Mouse (Mus musculus) regulatory T cell (primary cell): Measurements from ENCODE around the gene Folr1.

ENCODE experiments used
- in situ Hi-C: fragments of 300-600 bp; cut with MboI, MseI; formaldehyde crosslinking; loops from one replicate; pipeline ENCODE4 v1.15.1; 2025; ENCODE audit warnings: high pct_unique_total_duplicates

Folr1 gene

DNA sequence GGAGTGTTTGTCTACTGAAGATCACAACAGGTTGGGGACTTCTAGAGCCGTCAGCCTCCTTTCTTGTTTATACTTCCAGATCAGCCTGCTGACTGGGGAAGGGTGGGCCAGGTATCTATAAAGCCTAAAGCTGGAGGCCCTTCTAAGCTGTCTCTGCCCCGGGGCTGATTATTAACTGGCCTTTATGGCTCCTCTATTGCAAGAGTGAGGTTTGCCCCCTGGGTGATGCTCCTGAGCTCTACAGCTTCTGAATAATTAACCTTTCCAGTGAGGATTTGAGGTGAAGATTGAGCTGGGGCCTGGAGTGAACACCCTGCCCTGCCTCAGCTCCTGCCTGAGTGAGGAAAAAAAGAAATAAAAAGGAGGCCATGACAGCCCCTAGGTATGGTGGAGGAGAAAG is at the start of gene Folr1:
TSS of gene Folr1 (minus strand) at position 160 of the 400 bp plus-strand sequence.
- in situ Hi-C loops = no loop called here

DNA sequence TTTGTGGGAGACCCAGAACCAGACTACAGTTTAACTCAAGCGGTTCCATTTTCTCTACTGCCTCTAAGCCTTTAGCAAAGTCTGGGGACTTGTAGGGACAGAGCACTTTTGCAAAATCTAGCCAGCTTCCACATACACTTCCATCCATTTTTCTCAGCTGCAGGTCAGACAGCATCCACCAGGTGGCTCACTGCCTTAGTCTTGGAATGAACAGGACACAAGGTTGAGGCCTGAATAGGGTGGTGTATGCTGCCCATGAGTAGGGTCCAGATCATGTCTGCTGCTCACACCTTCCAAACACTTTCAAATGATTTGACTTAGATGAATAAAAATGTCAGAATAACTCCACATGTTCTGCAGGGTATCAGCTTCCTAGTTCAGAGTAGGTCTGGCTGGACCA is 47.5 kb upstream of the Folr1 start:
- in situ Hi-C loops = no loop called here

DNA sequence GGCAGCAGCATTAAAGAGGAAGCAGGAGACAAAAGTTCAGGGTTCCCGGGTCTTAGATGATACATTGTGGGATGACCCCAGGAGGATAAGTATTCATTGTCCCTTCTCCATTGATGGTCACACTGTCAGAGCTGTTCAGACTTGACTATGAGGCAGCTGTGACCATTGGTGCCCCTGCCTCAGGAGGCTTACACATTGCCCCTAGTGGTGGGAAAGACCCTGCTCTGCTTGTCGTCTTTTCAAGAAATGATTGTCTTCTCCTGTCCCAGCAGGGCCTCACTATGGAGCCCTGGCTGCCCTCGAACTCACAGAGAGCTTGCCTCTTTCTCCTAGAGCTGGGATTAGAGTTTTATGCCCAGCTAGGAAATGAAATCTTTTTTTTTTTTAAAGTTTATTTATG is 41.4 kb upstream of the Folr1 start:
- in situ Hi-C loops = no loop called here

DNA sequence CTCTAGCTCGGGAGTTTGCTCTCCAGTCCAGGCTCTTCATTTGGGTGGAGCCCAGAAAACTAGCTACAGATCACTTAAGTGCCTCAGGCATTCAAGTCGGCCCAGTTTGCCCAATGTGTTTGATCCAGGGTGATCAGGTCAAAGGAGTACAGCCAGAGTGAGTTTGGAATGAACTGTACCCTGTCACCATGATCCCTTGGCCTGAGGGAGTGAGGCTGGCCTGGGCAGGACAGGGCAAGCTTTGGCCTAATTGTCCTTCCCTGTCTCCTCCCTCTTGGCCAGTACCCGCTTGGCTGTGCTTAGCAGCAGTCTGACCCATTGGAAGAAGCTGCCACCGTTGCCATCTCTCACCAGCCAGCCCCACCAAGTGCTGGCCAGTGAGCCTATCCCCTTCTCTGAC is 39.5 kb upstream of the Folr1 start:
- in situ Hi-C loops = no loop called here

DNA sequence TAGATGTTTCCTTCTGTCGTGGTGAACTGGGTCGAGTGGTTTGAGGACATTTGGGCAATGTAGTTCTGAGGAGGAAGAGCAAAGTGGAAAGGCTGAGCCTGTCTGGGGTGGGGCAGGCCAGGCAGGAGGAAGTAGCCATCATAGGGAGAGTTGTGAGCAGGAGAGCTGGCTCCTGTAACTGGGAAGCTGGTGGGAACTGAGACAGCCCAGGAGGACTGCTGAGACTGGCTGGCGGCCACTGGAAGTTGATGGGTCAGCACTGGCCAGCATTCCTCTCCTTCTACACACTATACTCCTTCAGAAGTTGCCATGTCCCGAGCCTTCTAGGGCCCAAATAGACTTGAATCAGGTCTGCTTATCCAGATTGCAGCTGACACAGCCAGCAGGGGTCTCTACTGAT is 37.8 kb upstream of the Folr1 start:
- in situ Hi-C loops = no loop called here

DNA sequence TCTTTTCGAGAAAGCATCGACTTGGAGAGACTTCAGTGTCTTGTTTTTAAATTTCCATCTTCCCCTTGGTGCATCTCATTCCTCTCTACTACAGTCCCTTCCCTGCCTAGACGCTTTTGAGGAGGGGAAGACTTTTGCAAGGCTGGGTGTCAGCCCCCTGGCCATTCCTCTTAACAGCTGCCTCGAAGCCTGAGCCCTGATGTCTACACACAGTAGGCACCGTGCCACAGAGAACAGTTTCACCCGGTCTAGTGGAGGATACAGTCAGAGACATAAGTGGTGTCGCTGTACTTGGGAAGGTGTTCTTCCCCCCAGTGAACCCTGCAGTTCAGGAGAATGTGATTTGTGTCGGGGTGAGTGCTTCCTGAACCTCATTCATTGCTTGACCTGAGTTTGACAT is 36.1 kb upstream of the Folr1 start:
- in situ Hi-C loops = no loop called here

DNA sequence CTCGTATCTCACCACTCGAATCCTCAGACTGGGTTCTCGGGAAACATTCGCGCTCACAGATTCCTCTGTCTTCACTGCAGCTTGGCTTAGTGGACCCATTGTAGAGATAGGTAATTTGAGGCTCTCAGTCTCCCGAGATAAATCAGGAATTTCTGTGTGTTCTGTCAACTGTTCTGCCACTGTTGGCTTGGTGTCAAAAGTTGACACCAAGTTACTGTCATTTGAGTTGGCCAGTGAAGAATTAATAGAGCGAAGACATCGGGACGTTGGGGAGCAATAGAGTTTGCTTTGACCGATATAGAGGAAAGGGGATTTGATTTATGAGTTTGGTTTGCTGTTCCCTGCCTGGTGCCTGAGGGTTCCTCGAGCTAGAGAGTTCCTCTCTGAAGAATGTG is 35.7 kb upstream of the Folr1 start, which contains the start of gene Tomt:
TSS of gene Tomt (minus strand) at position 73 of the 395 bp plus-strand sequence.
- in situ Hi-C loops = no loop called here

DNA sequence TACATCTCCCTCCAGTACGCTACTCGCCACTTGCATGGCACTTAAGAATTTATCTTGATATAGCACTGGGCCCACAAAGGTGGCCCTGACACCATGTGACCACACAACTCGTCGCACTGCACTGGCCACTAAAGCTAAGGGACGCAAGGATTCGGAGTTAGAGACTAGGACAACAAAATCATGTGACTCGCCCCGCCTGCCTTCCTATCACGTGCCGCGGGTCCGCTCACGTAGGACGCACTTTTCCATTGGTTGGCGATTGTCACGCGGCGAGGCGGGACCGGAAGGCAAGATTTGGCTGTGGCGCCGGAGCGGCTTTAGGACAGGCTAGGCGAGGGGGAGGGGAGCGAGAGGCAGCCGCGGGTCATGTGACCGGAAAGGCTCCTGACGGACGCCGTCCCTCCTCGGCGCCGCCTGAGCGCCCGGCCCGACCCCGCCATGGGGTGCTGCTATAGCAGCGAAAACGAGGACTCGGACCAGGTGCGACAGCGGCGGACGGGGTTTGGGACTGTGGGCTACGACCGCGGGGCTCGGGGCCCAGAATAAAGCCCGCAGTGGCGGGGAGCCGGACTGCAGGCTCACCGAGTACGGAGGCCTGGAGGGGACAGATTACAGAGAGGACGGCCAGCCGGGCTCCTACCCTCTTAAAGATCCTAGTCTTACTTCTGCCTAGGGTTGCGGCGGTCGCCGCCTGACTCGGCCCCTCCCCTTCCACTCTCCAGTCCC is 35.1 kb upstream of the Folr1 start, which contains the start of gene Lamtor1:
TSS of gene Lamtor1 (plus strand) at position 344 of the 726 bp plus-strand sequence.
- in situ Hi-C loops = no loop called here

DNA sequence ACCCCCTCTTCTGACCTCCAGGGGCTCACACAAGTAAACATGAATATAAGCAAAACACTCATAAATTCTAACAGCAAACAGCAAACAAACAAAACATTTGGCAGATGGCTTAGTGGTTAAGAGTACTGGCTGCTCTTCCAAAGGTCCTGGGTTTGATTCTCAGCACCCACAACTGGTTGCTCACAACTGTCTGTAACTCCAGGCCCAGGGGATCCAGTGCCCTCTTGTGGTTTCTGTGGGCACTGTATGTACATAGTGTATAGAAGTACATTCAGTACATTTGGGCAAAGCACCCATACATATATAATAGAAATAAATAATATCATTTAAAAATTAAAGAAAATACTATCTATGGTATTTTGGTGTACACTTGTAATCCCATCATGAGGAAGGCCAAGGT is 32.3 kb upstream of the Folr1 start:
- in situ Hi-C loops = no loop called here

DNA sequence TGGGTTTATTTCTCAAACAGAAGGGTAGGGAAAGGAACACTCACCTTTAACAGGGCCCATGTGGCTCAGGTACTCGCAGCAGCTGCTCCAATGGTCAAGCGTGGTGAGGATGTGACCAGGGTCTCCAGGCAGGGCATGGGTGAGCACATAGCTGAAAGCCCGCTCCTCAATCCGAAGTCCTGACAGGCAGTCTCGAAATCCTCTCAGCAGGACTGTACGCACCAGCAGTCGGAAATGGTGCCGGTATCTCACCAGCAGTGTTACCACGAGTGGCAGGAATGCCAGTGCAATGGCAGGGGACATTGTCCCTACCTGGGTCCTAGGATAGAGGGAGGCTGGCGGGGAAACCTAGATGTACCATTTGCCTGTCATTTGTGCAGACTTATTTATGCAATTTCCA is 31.4 kb upstream of the Folr1 start:
- in situ Hi-C loops = no loop called here

DNA sequence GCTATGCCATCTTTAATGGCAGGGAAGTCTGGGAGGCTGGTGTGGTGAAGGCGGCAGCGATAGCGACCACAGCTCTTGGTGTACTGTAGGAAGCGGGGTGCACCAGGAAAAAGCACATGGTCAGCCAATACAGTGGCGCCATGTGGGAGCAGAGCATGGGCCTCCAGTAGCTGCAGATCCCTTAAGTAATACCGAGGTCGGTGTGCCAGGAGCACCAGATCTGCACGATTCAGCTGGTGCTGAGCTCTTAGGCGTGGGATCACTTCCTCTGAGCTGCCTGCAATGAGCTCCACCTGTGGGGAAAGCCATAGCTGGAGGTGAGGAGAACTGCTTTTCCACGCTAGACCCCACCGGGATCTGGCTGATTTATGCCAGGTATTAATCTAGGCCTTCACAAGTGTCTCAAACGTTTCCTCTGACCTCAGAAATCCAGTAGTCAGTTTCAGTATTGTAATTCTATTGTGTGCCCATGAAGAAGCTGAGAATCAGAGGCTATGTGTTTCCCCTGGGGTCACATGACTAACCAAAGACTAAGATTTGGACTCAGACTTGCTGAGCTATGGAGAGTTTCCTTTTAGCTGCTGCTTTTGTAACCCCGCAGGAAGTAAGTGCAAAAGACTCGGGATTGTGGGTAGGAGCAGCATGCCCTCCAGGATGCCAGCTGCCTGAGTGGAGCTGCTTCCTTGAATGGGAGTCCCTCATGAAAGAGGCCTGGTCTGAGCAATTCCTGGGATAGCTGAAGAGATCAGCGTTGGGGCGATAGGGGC is 29.9 kb upstream of the Folr1 start:
- in situ Hi-C loops = no loop called here

DNA sequence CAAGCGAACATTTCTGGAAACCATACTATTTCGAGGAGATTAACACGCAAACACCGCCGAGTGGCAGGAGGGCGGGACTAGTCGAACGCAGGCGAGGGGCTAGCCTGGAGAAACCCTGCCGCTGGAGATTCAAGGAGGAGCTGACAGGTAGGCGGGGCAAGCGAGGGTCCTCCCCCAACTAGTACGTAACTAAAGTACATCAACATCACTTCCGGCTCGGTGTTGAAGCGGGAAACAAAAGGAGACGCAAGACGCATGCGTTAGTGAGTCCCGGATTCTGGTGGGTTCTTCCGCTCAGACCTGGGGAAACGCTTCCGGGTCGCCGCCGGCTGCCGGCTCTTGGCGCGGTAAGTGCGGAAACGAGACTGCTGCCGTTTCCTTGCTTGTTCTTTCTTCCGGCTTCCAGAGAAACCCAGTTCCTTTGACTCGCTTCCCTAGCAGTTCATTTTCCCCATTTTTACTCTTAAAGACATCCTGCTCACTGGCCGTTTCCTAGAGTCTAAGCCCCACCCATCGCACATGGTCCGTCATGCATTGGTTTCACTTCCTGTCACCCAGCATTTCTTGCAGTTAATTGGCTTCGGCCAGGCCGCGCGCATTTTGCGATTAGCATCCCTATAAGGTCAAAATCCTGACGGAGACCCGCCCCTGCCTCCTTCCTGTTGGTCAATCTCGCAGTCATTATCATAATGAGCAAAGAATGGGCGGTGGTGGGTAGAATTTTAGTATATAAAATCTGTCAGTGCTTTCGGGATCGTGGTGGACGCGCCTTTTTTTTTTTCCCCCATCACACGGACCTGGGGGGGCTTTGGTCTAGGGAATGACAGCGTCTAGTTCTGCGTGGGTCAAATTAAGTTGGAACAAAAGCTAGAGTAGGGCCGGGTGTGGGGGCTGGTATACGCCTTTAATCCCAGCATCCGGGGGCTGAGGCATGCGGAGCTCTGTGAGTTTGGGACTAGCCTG is 25.8 kb upstream of the Folr1 start:
- in situ Hi-C loops = loop anchor here (5.0 kb wide), 1 partner anchor 36 kb away; the partner anchor contains the start of genes Lrrc51 and Numa1

DNA sequence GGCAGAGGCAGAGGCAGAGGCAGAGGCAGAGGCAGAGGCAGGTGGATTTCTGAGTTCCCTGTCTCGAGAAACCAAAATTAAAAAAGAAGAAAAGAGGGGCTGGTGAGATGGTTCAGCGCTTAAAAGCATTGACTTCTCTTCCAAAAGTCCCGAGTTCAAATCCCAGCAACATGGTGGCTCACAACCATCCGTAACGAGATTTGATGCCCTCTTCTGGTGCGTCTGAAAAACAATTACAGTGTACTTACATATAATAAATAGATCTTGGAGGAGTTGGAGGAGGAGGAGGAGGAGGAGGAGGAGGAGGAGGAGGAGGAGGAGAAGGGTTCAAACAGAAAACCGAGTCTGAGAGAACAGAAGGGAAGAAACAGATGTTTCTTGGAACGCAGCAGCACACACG is 25.1 kb upstream of the Folr1 start:
- in situ Hi-C loops = loop anchor here (5.0 kb wide), 1 partner anchor 37 kb away; the partner anchor contains the start of genes Lrrc51 and Numa1

DNA sequence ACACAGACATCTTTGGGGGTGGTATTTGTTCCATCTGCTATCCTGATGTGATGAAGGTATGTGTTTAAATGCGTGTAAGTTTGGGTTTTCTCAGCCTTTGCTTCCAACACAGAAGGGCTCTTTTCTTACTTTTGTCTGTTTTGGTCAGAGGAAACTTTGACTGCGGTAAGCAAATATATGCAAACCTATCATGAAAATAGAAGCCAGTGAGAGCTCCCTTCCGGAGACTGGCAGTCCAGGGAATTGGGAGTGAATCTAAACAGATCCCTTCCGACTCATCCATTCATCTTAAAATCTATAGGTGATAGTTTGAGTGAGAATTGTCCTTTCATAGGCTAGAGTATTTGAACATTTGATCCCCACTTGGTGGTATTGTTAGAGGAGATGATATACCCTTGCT is 17.9 kb upstream of the Folr1 start:
- in situ Hi-C loops = no loop called here

DNA sequence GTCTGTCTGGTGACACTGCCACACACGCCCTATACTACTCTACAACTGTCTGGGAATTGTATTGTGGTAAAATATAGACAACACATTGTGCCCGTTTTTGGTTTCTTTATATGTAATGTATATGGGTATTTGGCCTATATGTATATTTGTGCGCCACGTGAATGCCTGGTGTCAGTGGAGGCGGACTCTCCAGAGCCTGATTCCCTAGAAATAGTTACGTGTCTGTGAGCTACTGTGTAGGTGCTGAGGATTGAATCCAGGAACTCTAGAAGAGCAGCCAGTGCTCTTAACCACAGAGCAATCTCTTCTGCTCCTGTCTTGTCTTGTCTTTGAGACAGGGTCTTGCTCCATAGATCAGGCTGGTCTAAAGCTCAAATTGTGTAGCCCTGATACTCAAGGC is 15.7 kb upstream of the Folr1 start:
- in situ Hi-C loops = no loop called here

DNA sequence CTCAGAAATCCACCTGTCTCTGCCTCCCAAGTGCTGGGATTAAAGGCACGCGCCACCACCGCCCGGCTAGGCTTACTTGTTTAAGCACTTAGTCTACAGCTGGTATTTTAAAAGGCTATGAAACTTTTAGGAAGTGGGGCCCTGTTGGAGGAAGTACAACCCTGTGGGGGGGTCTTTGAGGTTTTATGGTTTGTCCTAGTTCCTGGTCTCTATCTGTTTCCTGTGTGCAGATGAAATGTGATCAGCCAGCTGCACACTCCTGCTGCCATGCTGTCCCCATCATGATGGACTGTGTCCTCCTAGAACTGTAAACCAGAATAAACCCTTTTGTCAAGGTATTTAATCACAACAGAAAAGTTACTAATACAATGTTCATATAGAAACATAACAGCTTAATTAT is 13.6 kb upstream of the Folr1 start:
- in situ Hi-C loops = no loop called here

DNA sequence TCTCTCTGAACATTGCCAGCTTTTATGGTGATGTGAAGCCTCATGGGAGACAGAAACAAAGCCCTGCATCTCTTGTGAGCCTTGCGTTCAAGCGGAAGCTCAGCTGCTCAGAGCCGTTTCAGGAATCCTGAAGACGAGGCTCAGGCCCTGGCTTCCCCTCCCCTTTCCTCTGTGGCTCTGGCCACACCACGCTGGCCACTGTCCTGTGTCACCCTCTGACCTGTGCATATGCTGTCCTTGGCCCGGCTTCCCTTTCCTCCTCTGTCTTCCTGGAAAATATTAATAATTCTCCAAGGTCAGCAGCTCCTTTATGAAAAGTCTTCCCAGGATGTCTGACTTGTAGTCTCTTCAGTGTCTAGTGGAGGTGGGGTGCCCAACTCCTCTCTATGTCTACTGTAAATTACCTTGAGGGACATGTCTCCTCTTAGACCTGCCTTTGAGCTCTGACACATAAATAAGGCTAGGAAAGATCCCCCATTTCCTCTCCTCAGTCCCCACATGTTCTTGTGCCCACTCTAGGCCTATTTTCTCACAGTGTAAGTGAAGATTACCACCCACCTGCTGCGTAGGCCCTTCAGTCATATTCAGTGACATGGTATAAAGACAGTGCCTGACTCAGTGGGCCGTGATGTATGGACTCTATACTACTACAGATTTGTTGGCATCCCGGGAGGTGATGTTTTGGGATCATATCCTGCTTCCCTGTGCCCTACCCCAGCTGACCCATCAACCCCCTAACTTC is 12.0 kb upstream of the Folr1 start:
- in situ Hi-C loops = no loop called here

DNA sequence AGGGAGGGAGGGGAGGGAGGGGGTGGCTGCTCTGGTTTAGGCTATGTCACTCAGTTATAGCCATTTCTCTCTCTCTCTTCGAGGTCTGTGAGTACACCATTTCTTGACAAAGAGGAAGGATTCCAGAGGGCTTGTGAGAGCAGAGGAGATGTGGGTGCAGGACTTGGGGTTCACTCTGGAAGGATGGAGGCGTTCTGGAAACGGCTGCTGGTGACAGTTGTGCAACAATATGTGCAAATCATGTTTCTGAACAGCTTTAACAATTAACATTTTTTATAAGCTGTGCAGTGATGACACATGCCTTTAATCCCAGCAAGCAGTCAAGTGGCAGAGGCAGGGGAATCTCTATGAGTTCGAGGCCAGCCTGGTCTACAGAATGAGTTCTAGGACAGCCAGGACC is 10.3 kb upstream of the Folr1 start:
- in situ Hi-C loops = no loop called here

DNA sequence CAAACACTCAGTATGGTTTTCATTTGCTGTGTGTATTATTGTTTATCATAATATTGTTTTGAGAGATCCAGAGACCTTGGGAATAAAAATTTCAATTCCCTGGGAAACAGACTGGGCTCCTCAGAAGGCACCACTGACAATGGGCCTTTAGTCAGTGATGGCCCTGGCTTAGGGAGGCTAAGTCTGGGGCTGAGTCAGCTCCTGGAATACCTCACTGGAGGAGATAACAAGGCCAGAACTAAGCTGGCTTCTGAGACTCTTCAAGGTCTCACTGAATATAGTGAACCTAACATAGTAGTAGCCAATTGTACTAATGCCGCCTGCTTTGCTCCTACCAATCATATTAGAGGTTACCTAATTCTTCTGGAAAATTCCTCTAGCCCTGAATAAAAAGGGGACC is 5.4 kb upstream of the Folr1 start:
- in situ Hi-C loops = no loop called here

DNA sequence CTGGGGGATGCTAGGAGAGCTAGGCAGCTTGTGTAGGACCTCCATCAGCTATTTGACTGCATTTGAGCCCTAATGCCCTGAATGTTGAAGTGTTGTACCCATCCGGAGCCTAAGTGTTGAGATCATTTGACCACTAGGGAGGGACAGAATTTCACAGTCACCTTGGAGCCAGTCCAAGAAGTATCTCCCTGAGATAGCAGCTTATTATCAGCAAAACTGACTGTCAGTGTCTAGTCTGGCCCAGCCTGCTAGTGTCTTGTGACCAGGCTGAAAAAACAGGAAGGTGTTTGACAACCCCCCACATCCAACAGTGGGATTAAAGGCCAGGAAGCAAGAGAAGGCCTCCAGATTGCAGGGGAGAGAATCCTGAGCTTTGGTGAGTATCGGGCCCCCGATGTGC is 708 bp upstream of the Folr1 start:
- in situ Hi-C loops = no loop called here

DNA sequence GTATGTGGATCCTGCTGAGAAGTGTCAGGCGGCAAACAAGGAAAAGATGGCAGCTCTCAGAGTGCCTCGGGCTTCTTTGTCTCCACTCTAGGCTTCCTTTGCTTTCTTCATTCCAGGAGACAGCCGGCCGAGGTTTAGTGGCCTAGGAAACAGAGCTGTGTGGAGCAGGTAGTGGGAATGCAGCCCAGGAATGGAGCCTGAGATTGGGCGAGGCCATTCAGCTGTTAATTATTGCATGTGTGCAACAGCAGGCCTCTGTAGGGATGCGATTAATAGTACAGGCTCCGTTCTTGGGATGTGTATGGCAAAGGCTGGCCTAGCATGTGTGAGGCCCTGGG is 1.5 kb downstream of the Folr1 start:
- in situ Hi-C loops = no loop called here
